Mouse (Mus musculus) CH12.LX (cell line): ENCODE results near the gene S1pr3. TPM values are rescaled to one million over a fixed set of nuclear protein-coding genes. Genes with fewer than 3 reads are reported as not detected.

ENCODE experiments used
- DNase-seq: peaks from one replicate; pipeline ENCODE4 v3.0.0-alpha.2; 2013; ENCODE audit errors: extremely low read depth
- H3K27ac ChIP-seq: 2 replicates; pipeline ENCODE4 v1.5.1; 2012; ENCODE audit warnings: low read depth, mild to moderate bottlenecking, control low read depth, moderate library complexity; ENCODE audit not compliant: insufficient read depth
- H3K27me3 ChIP-seq: replicated peaks from 2 replicates; pipeline ENCODE3; 2012; ENCODE audit warnings: inconsistent platforms
- H3K36me3 ChIP-seq, 2 experiments: replicated peaks in 1 of 2; 2 replicates each; pipeline versions ENCODE3 to v1.6.1; 2012; ENCODE audit warnings: inconsistent platforms in 1 of 2, low read length in 1 of 2, mild to moderate bottlenecking in 1 of 2, mixed read lengths in 1 of 2, moderate library complexity in 1 of 2; ENCODE audit not compliant: control insufficient read depth in 1 of 2, insufficient read depth in 1 of 2
- H3K4me1 ChIP-seq, 2 experiments: 2 replicates each; pipeline ENCODE4 v1.6.1; 2012; ENCODE audit warnings: inconsistent platforms in 1 of 2, moderate library complexity in 1 of 2; ENCODE audit not compliant: insufficient read depth in 2 of 2, control insufficient read depth in 1 of 2
- H3K4me2 ChIP-seq: 2 replicates; pipeline ENCODE4 v1.6.1; 2012; ENCODE audit warnings: low read depth, mild to moderate bottlenecking, control low read depth; ENCODE audit not compliant: poor library complexity, insufficient read depth, severe bottlenecking
- H3K4me3 ChIP-seq, 3 experiments: fragments of 150-350 bp in 1 of 3; sonication (generic) in 1 of 3; replicated peaks in 1 of 3; 2 replicates each; pipeline versions ENCODE3 to v1.5.1; 2011 to 2012; ENCODE audit warnings: low read depth in 2 of 3, low read length in 2 of 3, mild to moderate bottlenecking in 2 of 3, moderate library complexity in 2 of 3, control low read depth in 1 of 3, improper control_type of control experiment in 1 of 3, inconsistent platforms in 1 of 3, mixed read lengths in 1 of 3; ENCODE audit not compliant: poor library complexity in 1 of 3
- H3K79me2 ChIP-seq: replicated peaks from 2 replicates; pipeline ENCODE4 v1.6.1; 2012; ENCODE audit warnings: mild to moderate bottlenecking, moderate library complexity; ENCODE audit not compliant: control insufficient read depth, poor library complexity, insufficient read depth, severe bottlenecking; ENCODE audit errors: extremely low read depth
- H3K9ac ChIP-seq: 2 replicates; pipeline ENCODE4 v1.6.1; 2012; ENCODE audit warnings: low read depth, mild to moderate bottlenecking, control low read depth, moderate library complexity; ENCODE audit not compliant: insufficient read depth
- H3K9me3 ChIP-seq: replicated peaks from 2 replicates; pipeline ENCODE3; 2012; ENCODE audit warnings: low read length, inconsistent platforms, mixed read lengths
- BHLHE40 ChIP-seq: IDR thresholded peaks from 2 replicates; pipeline ENCODE4 v1.6.1; 2011; ENCODE audit warnings: mild to moderate bottlenecking, low read depth, low read length, improper control_type of control experiment
- CTCF ChIP-seq, 2 experiments: IDR thresholded peaks in 1 of 2; conservative IDR thresholded peaks in 1 of 2; 2 replicates each; pipeline ENCODE4 v1.5.1; 2011 to 2012; ENCODE audit warnings: low read depth in 2 of 2, low read length in 2 of 2, improper control_type of control experiment in 1 of 2, inconsistent platforms in 1 of 2, mild to moderate bottlenecking in 1 of 2, moderate library complexity in 1 of 2
- EP300 ChIP-seq: IDR thresholded peaks from 2 replicates; pipeline ENCODE4 v1.6.1; 2011; ENCODE audit warnings: low read length, improper control_type of control experiment
- ETS1 ChIP-seq: conservative IDR thresholded peaks from 2 replicates; pipeline ENCODE4 v1.6.1; 2012; ENCODE audit warnings: low read depth, mild to moderate bottlenecking, inconsistent platforms, low read length, improper control_type of control experiment, moderate library complexity
- HCFC1 ChIP-seq: IDR thresholded peaks from 2 replicates; pipeline ENCODE4 v1.6.1; 2012; ENCODE audit warnings: low read depth, mild to moderate bottlenecking, inconsistent platforms, low read length, improper control_type of control experiment
- IRF4 ChIP-seq: IDR thresholded peaks from 2 replicates; pipeline ENCODE4 v1.6.1; 2014; ENCODE audit warnings: low read depth, mild to moderate bottlenecking, inconsistent platforms, low read length, improper control_type of control experiment
- JUND ChIP-seq: conservative IDR thresholded peaks from 2 replicates; pipeline ENCODE4 v1.6.1; 2011; ENCODE audit warnings: low read depth, low read length, improper control_type of control experiment
- KAT2A ChIP-seq: IDR thresholded peaks from 2 replicates; pipeline ENCODE4 v1.6.1; 2012; ENCODE audit warnings: low read length, improper control_type of control experiment, inconsistent platforms; ENCODE audit not compliant: insufficient replicate concordance
- MAFK ChIP-seq: IDR thresholded peaks from 2 replicates; pipeline ENCODE4 v1.6.1; 2011; ENCODE audit warnings: low read length, improper control_type of control experiment; ENCODE audit not compliant: insufficient replicate concordance
- MAZ ChIP-seq: IDR thresholded peaks from 2 replicates; pipeline ENCODE4 v1.6.1; 2012; ENCODE audit warnings: low read depth, mild to moderate bottlenecking, inconsistent platforms, low read length, improper control_type of control experiment, moderate library complexity
- MXI1 ChIP-seq: IDR thresholded peaks from 2 replicates; pipeline ENCODE4 v1.6.1; 2011; ENCODE audit warnings: mild to moderate bottlenecking, low read depth, low read length, improper control_type of control experiment
- NELFE ChIP-seq: IDR thresholded peaks from 2 replicates; pipeline ENCODE4 v1.6.1; 2011; ENCODE audit warnings: low read depth, low read length, improper control_type of control experiment
- PAX5 ChIP-seq: IDR thresholded peaks from 2 replicates; pipeline ENCODE4 v1.6.1; 2012; ENCODE audit warnings: low read length, inconsistent platforms, mixed read lengths
- RAD21 ChIP-seq: IDR thresholded peaks from 2 replicates; pipeline ENCODE4 v1.6.1; 2011; ENCODE audit warnings: low read depth, mild to moderate bottlenecking, low read length, improper control_type of control experiment, moderate library complexity
- RCOR1 ChIP-seq: conservative IDR thresholded peaks from 2 replicates; pipeline ENCODE4 v1.6.1; 2012; ENCODE audit warnings: low read depth, mild to moderate bottlenecking, inconsistent platforms, low read length, improper control_type of control experiment
- SMC3 ChIP-seq: IDR thresholded peaks from 2 replicates; pipeline ENCODE4 v1.6.1; 2011; ENCODE audit warnings: low read depth, low read length, improper control_type of control experiment
- TBP ChIP-seq: conservative IDR thresholded peaks from 2 replicates; pipeline ENCODE4 v1.6.1; 2011; ENCODE audit warnings: low read depth, low read length, improper control_type of control experiment
- USF1 ChIP-seq: IDR thresholded peaks from 2 replicates; pipeline ENCODE4 v1.6.1; 2014; ENCODE audit warnings: low read depth, mild to moderate bottlenecking, inconsistent platforms, low read length, improper control_type of control experiment
- ZC3H11A ChIP-seq: IDR thresholded peaks from 2 replicates; pipeline ENCODE4 v1.6.1; 2012; ENCODE audit warnings: low read depth, mild to moderate bottlenecking, inconsistent platforms, low read length, improper control_type of control experiment
- ZNF384 ChIP-seq: IDR thresholded peaks from 2 replicates; pipeline ENCODE4 v1.6.1; 2012; ENCODE audit warnings: low read depth, low read length, improper control_type of control experiment, inconsistent platforms
- dilution Hi-C: fragments of 300-500 bp; cut with MboI; formaldehyde crosslinking; loops from 2 replicates; pipeline ENCODE4 v1.14.3; 2020; ENCODE audit warnings: low sequenced_read_pairs; ENCODE audit not compliant: extremely low pct_unique_long_range_greater_than_20kb, extremely low pct_ligation_motif_present
- in situ Hi-C: fragments of 300-500 bp; cut with MboI; formaldehyde crosslinking; loops from 3 replicates; pipeline ENCODE4 v1.14.3; 2019; ENCODE audit warnings: low sequenced_read_pairs, low pct_ligation_motif_present, low pct_unique_long_range_greater_than_20kb, mixed read lengths
- polyA plus RNA-seq: library from polyadenylated mRNA; unstranded; fragments of >175 nt; gene quantifications from 2 replicates; pipeline ENCODE4 v1.2.1, GENCODE M21; 2012; ENCODE audit warnings: low read depth; ENCODE audit not compliant: insufficient read length
- total RNA-seq, 2 experiments: library from RNA; depleted of rRNA; stranded (reverse); fragments of 300-350 nt in 1 of 2; fragments of >200 nt in 1 of 2; gene quantifications; 2 replicates each; pipeline ENCODE4 v1.2.3; 2012 to 2014

S1pr3 gene
- total and polyA plus RNA-seq, 3 experiments, result 7.5 to 33.4 (median 8.6) TPM

- TF ChIP-seq USF1, result no peak
- TF ChIP-seq CTCF (conservative IDR thresholded peaks at IDR 0.05 in 1 of 2, IDR thresholded peaks at IDR 0.05 in 1 of 2; ENCODE audit: low read depth in 2 of 2, low read length in 2 of 2), result peak in 1 of 2 experiments; percentile 74; a peak in 2 of 4 replicates
- peak; percentile 27; the same call in 1 of the 2 replicates for TF ChIP-seq ZNF384
- TF ChIP-seq ETS1, result no peak
- peak; percentile 83 for TF ChIP-seq SMC3
- peak; percentile 38 for TF ChIP-seq ZC3H11A
- peak; percentile 72 for TF ChIP-seq RAD21
- peak; percentile 29 for TF ChIP-seq BHLHE40
- DNase-seq, result peak; percentile 54
- Histone ChIP-seq H3K4me3 (no peak overlapping the region), H3K36me3 (peaks cover 17 to 48% of the 10 kb centered on the region in 2 experiments), H3K9me3 (no peaks in the 10 kb centered on the region), H3K4me2 (peak overlapping the region; percentile 25; the same call in 1 of the 2 replicates), H3K79me2 (no peaks in the 10 kb centered on the region), H3K9ac (no peak overlapping the region), H3K27me3 (no peaks in the 10 kb centered on the region), H3K4me1 (peaks cover 6 to 16% of the 10 kb centered on the region in 2 experiments), H3K27ac (no peak overlapping the region)
- in situ Hi-C loops (no loop called here), dilution Hi-C loops (no loop called here)
These were observed 15.2 kb downstream of the S1pr3 start for GRCm38 (mm10) chr13:51423647-51424046.

- Histone ChIP-seq H3K4me2 (peak overlapping the region; percentile 61; the same call in 1 of the 2 replicates), H3K4me1 (peaks cover 3 to 16% of the 10 kb centered on the region in 2 experiments), H3K27ac (no peak overlapping the region), H3K9ac (no peak overlapping the region), H3K4me3 (no peak overlapping the region), H3K36me3 (peaks cover 8 to 38% of the 10 kb centered on the region in 2 experiments), H3K79me2 (no peaks in the 10 kb centered on the region), H3K9me3 (no peaks in the 10 kb centered on the region), H3K27me3 (no peaks in the 10 kb centered on the region)
- DNase-seq, result peak; percentile 79
- dilution Hi-C loops (no loop called here), in situ Hi-C loops (loop anchor here (5.0 kb wide), 2 partner anchors 237 to 462 kb away; no protein-coding TSS in a partner anchor)
- peak; percentile 86 for TF ChIP-seq RAD21
- TF ChIP-seq KAT2A, result no peak
- peak; percentile 77 to 90 for TF ChIP-seq CTCF (conservative IDR thresholded peaks at IDR 0.05 in 1 of 2, IDR thresholded peaks at IDR 0.05 in 1 of 2; ENCODE audit: low read depth in 2 of 2, low read length in 2 of 2)
- 0 out of 2 replicates have a peak, but pooled peaks have one; percentile 12 for TF ChIP-seq JUND
- TF ChIP-seq MXI1, result 0 out of 2 replicates have a peak, but pooled peaks have one; percentile 20
- peak; percentile 39; the same call in 1 of the 2 replicates for TF ChIP-seq NELFE
- 0 out of 2 replicates have a peak, but pooled peaks have one; percentile 36 for TF ChIP-seq RCOR1
- TF ChIP-seq ZC3H11A, result peak; percentile 87
- no peak for TF ChIP-seq PAX5
- peak; percentile 52; the same call in 1 of the 2 replicates for TF ChIP-seq MAFK
- 0 out of 2 replicates have a peak, but pooled peaks have one; percentile 30 for TF ChIP-seq MAZ
- peak; percentile 96 for TF ChIP-seq SMC3
- TF ChIP-seq HCFC1, result no peak
- no peak for TF ChIP-seq TBP
- no peak for TF ChIP-seq IRF4
- 0 out of 2 replicates have a peak, but pooled peaks have one; percentile 21 for TF ChIP-seq EP300
These were observed 16.2 kb downstream of the S1pr3 start for GRCm38 (mm10) chr13:51424647-51425046.
